Mouse (Mus musculus) c-Kit-positive CD71-negative TER-119-negative erythroid progenitor cells, embryonic 14.5 days (primary cell): ENCODE data around the gene Sclt1.

Experiments
- DNase-seq: peaks from one replicate; pipeline ENCODE4 v3.0.0-alpha.2; 2013; ENCODE audit warnings: low read depth

The Sclt1 gene

GRCm38 (mm10) chr3:41605601-41606329, 136.5 kb downstream of the Sclt1 start:
- DNase-seq = no peak

GRCm38 (mm10) chr3:41604629-41605321, 137.5 kb downstream of the Sclt1 start:
- no peak for DNase-seq

- no peak for DNase-seq
Measured at GRCm38 (mm10) chr3:41603470-41604019, 138.8 kb downstream of the Sclt1 start.

GRCm38 (mm10) chr3:41602933-41603332, 139.4 kb downstream of the Sclt1 start:
- DNase-seq = no peak

GRCm38 (mm10) chr3:41601226-41602020, 140.9 kb downstream of the Sclt1 start:
- no peak for DNase-seq

- peak; percentile 22 for DNase-seq
Measured at GRCm38 (mm10) chr3:41599806-41600589, 142.3 kb downstream of the Sclt1 start.

GRCm38 (mm10) chr3:41599226-41599625, 143.1 kb downstream of the Sclt1 start:
- DNase-seq = no peak

- DNase-seq = no peak
Measured at GRCm38 (mm10) chr3:41598412-41598811, 143.9 kb downstream of the Sclt1 start.

- no peak for DNase-seq
Measured at GRCm38 (mm10) chr3:41597036-41597435, 145.3 kb downstream of the Sclt1 start.

- no peak for DNase-seq
Measured at GRCm38 (mm10) chr3:41595010-41595409, 147.3 kb downstream of the Sclt1 start.

GRCm38 (mm10) chr3:41594097-41594879, 148.0 kb downstream of the Sclt1 start:
- no peak for DNase-seq

- DNase-seq = no peak
Measured at GRCm38 (mm10) chr3:41592805-41593204, 149.5 kb downstream of the Sclt1 start.

GRCm38 (mm10) chr3:41591651-41592170, 150.6 kb downstream of the Sclt1 start:
- DNase-seq = no peak

- DNase-seq = no peak
Measured at GRCm38 (mm10) chr3:41590695-41591559, 151.4 kb downstream of the Sclt1 start.

GRCm38 (mm10) chr3:41589988-41590387, 152.3 kb downstream of the Sclt1 start:
- no peak for DNase-seq

GRCm38 (mm10) chr3:41589246-41589914, 152.9 kb downstream of the Sclt1 start:
- DNase-seq = no peak

GRCm38 (mm10) chr3:41588495-41588894, 153.8 kb downstream of the Sclt1 start:
- no peak for DNase-seq

- no peak for DNase-seq
Measured at GRCm38 (mm10) chr3:41587588-41587987, 154.7 kb downstream of the Sclt1 start.

GRCm38 (mm10) chr3:41586917-41587316, 155.4 kb downstream of the Sclt1 start:
- DNase-seq = no peak
